Mouse (Mus musculus) embryonic fibroblast, embryonic 13.5 days (primary cell): ENCODE measurements around the gene Tmem206.

Experiments used
- CTCF ChIP-seq: IDR thresholded peaks from 2 replicates; pipeline ENCODE4 v1.5.1; 2011; ENCODE audit warnings: mild to moderate bottlenecking, control low read depth, low read length, moderate library complexity, borderline replicate concordance; ENCODE audit not compliant: insufficient read depth
- POLR2A ChIP-seq: IDR thresholded peaks from 2 replicates; pipeline ENCODE4 v1.6.1; 2011; ENCODE audit warnings: low read depth, mild to moderate bottlenecking, control low read depth, low read length, moderate library complexity

DNA sequence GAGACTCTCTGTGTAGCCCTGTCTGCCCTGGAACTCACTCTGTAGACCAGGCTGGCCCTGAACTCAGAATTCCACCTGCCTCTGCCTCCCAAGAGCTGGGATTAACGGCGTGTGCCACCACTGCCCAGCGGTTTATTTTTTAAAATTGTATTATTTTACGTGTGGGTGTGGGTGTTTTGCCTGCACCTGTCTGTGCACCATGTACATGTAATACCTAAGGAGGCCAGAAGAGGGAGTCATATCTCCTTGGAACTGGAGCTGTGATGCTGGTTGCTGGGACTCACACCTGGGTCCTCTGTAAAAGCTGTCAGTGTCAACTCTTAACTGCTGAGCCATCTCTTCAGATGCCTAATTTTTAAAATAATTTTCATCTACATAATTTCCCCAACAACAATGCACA, 38.8 kb downstream of the Tmem206 start:
- no peak for TF ChIP-seq CTCF
- no peak for TF ChIP-seq POLR2A
